Mouse (Mus musculus) adrenal gland, adult 18-20 months (tissue): ENCODE data around the gene Appl2. TPM values are rescaled to one million over a fixed set of nuclear protein-coding genes. Genes with fewer than 3 reads are reported as not detected.

Experiments
- DNase-seq, 2 experiments: peaks; one replicate each; pipeline ENCODE4 v3.0.0; 2021 to 2022; ENCODE audit warnings: low spot score in 2 of 2
- total RNA-seq, 2 experiments: library from RNA; stranded (reverse); gene quantifications; 1 replicate in 1 of 2; 2 replicates in 1 of 2; pipeline ENCODE4 v1.2.3; 2021

Gene Appl2
- total RNA-seq, 2 experiments from 2014 or later: 34.4 to 105 TPM

DNA sequence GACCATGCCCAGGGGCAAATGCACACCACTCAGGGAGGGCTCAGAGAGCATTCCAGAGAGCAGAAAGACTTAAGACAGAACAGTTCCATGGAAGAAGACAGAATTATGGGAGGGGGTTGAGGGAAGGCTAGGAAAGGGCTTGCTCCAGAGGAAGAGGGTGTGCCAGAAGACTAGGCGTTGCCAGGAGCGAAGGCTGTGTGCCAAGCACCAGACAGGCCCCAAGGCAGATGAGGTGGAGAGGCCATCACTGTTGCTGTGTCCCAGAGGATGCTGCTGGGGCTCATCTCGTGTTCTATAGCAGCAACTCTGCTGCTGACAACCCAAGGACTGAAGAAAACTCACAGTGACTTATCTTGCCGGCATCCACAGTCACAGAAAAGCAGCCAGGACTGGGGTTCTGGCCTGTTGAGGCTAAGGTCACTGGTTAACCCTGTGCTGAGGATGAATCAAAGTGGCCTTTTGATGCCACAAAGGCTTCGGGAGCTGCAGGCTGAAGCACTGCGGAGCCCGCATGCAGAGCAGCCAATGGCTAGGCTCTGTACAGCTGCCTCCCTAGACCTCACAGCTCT, 15.6 kb downstream of the Appl2 start:
- no peak for DNase-seq

DNA sequence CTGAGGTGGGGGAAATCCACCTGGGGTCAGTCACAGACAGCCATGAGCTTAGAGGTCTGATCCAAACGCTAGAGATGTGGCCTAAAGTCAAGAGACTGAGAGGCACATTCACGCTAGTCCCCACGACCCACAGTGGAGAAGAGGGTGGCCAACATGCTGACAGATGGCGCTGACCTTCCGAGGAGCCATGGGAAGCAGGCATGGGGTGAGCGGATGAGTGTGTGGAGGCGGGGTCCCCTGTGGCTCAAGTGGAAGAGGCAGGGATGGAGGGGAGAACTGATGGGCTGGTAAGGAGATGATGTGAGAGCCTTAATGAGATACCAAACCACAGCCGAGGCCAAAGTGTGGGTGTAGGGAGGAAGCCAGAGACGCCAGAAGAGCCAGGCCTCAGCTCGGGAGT, 16.8 kb downstream of the Appl2 start:
- no peak for DNase-seq

DNA sequence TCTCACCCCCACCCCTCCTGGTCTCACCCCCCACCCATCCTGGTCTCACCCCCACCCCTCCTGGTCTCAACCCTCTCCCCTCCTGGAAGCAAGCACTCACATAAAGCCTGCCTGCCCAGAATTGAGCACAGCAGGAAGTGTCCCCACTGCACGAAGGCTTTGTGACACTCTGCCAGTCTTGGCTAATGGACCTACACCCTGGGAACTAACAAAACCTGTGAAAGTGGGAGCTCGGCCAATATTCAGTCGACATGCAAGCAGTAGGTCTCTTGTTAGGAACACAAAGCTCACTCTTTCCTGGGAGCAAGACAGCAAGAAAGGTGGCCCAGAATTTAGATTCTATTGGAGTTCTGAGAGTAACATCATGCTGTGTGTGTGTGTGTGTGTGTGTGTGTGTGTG, 17.6 kb downstream of the Appl2 start:
- no peak for DNase-seq

DNA sequence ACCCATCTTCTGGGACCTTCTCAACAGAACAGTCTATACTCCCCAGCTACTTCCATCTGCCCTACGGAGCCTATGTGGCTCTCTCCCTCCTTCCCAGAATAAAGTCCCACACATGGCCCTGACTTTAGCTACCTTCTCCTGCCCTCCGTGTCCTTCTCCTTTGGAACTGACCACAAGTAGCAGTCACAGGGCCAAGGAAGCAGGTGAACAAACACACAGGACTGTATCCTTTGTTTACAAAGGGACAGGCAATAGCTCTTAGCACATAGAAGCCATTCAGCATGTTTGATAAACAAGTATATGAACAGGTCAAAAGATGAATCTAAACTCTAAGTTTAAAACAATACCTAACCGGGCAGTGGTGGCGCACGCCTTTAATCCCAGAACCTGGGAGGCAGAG, 18.7 kb downstream of the Appl2 start:
- DNase-seq: no peak

DNA sequence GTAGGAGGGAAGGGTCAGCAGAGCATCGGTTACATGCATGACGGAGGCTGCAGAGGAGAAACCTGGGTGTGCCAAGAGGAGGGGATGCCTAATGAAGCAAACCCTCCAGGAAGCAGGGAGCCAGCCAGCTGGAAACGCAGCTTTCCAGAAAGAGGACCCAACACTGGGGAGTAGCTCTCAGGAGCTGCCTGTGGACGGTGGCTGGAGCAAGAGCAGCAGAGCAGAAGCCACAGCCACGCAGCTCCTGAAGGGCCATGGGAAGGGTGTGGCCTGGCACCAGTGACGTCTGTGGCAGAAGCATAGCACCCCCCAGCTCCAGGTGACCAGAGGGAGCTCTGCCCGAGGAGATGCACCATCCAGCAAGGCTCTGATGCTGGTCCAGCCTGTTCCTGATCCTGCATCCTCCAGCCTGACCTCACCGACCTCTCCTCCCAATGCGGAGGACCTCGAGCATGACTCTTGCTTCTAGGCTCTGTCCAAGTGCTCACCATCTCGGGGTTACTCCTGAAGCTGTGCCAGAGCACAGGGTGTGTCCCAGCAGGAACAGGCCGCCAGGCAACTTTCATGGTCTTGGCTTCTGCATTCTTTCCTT, 19.3 kb downstream of the Appl2 start:
- no peak for DNase-seq

DNA sequence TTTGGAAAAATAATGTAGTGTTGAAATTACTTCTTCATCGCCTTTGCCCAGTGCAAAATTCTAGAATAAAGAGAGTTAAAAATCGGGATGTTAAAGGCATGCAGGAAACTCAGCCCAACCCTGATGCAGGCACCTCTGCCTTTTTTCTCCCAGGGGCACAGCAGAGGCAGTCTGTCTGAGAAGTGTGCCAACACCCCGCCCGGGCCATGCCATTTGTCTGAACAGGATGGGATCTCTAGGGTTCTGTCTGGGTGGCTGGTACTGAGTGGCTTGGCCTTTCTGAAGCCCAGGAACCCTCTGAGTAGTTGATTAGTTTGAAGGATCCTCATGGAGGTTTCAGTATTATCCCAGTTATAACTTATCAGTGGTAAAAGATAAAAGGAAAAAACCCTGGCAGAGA, 20.3 kb downstream of the Appl2 start:
- DNase-seq: no peak

DNA sequence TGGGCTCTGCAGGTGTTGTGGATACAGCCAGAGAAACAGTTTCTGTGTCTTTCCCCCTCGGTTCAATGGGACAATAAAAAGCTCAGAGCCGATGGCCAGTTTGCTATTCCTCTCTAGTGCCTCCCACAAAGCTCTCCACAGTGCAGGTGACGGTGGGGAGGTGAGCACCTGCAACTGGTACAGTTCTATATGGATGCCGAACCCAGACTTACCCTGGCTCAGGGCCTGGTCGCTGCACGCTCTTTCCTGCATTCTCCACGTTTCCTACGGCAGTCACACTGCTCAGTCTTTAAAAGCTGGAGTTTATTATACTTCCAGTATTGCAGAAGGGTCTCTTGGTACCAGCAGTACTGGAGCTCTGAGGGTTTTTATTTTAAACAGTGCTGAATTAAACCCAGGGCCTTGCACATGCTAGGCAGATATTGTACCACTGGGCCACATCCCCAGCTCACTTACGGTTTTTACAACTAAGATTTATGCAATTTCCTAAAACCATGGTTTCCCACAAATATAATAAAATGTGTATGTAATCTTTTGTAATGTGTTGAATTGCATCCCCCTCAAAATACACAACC, 21.3 kb downstream of the Appl2 start:
- DNase-seq: no peak

DNA sequence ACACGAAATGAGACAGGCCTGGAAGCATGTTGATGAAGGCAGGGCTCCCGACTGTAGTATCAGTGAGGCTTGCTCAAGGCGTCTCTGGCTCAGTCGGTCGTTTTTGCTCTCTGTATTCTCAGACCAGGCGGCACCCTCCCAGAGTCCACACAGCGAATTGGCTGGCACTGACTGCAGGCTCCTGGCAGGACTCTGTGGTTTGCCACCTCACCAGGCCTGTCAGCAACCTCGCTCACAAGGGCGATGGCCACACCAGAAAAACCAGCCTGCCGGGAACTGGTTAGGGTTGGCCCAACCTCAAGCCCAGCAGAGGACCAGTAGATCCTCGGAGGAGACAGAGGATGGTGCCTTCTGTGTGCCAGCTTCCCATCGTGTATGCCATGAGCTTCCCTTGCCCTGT, 23.7 kb downstream of the Appl2 start:
- no peak for DNase-seq

DNA sequence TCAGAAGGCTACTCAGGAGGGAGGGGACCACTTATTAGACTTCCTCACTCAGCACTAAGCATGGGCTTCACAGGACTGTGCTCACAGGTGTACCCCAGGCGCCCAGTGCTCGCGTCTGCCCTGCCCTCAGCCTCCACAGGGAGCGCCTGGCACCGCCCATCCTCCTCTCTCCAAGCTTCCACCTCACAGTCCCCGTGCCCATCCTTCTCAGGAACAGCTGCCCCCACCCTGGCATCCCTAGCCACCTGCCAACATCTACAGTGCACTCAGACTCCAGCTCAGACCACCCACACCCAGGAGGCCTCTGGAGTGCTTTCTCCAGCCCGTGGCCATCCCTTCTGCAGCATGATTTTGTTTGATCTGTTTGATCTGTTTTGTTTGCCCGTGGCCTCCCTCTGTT, 24.5 kb downstream of the Appl2 start:
- no peak for DNase-seq

DNA sequence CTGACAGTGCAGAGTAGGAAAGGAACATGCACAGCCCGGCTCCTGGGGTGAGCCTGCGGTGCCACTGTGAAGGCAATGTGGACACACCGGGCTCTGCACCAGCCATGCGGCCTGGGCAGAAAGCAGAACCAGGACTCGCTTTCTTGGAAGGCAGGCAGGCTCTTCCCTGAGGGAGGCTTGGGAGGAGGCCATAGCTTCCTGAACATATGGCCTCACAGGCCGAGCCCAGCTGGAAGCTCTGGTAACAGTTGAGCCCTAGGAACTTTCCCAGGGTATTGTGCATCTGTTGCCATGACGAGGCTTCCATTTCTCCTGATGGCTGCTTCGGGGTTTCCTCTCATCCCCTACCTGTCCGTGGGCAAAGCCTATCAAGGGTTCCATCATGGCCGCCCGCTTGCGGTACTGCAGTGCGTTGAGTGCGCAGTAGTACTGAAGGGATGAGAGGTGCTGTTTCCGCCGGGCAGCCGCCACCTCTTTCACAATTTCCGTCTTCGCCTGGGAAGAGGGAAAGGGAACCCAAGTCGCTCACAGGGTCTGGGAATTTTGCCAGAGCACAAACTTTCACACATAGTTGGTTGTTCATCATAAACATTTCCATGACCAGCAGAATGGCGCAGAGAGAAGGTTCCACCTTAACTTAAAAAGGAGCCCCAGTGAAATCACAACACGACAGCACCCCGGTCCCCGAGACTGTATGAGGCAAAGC, 28.0 kb downstream of the Appl2 start:
- no peak for DNase-seq

DNA sequence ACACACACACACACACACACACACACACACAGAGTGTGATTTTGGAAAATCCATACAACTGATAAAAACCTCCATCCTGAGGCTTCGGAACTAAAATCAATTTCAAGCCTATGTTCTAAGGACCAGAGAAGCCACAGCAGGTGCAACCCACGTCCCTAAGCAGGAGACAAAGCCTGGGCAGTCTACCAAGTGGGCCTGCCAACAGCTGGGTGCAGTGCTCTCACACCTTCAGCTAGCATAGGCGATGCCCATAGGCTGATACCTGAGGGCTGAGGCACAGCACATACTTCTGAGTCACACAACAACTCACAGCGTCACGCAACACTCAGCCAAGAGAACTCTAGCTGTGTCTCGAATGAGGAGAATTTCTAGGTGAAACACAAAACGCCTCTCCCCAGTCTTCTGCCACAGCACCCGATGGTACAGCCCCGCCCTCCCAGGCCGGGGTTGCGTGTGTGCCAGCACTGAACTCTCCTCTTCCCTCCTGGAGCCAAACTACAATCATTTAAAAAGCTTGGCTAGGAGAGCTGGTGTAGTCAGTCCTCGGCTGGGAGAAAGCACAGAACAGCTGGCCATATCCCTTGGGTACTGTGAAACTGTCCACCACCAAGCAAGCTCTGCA, 29.6 kb downstream of the Appl2 start:
- peak in 1 of 2 experiments; percentile 13 for DNase-seq

DNA sequence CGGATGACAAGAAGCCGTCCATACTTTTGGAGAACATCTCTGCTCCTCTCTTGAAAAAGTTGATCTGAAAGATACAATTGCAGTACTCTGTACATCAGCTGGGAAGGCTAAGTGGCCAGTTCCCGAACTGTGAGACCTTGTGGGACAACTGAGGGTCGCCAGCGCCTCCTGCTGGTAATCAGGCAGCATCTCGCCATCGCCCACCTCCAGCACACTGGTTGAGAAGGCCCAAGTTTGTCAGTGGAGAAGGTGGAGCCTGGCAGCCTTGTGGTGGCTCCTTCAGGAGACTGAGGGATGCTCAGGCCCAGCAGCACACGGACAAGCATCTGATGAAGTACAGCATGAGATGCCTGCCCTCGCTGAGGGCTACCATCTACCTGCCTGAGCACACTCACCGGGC, 31.2 kb downstream of the Appl2 start:
- peak in 1 of 2 experiments; percentile 38 for DNase-seq

DNA sequence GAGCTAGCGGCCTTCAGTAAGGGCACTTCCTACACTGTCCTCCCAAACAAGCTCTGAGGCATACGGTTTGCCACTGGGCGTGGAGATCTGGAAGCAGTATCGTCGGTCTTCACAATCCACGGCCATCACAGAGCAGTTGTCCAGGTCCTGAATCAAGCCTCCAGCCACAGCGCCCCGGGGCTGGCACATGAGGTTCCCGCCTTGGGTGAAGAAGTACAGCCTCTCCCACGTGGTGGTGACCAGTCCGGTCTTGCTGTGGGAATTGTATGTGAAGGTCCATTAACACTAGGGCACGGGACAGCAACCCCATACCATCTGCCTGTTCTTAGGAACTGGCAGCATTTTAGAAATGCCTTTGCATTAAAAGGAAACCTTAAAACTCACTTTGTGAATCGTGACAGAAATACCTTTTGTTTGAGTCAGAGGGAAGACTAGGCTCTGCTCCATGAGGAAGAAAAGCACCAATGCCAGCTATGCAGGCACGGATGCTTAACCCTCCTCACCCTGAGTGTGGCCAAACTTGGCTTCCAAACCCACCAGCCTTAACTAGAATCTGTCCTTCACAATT, 35.8 kb downstream of the Appl2 start:
- no peak for DNase-seq

DNA sequence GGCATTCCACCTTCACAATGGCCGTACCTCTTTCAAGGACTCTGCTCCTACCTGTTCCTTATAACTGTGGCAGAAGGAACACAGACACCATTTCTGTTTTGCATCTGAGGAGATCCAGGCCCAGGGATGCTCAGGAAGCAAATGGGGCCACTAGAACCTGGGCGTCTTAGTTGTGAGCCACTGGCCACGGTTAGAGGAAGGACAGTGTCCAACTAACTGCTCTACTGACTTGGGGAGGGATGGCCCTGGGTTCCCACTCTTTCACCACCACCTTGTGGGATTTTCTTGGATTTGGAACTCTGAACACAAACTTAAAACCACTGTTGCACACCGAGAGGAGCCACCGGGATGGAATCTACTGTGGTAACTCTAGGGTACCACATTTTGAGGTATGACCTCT, 36.7 kb downstream of the Appl2 start:
- DNase-seq: no peak

DNA sequence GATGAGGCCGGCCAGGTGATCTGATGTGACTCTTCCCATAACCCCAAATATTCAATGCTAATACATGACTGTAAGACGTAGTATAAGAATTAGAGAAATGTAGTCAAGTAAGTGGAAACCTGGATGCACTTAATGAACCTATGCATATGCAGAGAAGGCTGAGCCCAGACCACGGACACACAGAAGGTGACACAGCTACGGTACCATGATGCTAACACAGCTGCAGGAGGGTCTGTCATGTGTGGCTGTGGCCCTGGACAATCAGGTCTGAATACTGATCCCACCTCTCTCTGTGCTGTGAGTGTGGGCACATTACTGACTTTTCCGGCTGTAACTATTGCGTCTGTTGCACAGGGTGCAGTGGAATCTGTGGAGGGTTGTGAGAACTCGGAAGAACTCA, 38.0 kb downstream of the Appl2 start:
- DNase-seq: no peak

DNA sequence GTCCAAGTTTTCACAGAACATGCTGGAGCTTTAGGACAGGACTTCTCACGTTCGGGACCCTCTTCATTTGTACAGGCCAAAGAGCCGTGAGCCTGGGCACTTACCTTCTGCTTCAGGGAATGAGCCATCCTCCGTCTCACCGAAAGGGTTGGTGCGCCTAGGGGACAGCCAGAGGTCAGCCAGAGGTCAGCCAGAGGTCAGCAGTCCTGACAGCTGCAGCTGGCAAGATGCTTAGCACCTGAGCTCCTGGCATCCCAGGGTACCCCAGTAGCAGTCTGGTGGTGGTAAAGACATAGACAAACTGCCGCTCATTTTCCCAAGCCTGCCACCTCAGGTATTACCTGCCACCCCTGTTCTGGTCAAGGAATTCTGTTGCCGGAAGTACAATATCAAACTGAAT, 39.9 kb downstream of the Appl2 start:
- DNase-seq: no peak

DNA sequence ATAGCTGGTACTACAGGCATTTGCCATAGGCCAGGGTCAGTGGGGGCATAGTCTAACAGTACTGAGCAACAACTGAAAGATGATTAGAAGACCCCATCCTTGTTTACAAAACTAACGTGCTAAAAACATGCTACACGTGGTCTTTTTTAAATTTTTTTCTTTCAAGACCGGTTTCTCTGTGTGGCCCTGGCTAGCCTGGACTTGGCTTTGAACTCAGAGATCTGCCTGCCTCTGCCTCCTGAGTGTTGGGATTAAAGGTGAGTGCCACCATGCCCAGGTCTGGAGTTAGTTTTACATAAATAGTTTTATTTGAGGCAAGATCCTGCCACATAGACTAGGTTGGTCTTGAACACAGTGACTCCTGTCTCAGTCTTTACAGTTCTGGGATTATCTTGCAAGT, 41.4 kb downstream of the Appl2 start:
- no peak for DNase-seq

DNA sequence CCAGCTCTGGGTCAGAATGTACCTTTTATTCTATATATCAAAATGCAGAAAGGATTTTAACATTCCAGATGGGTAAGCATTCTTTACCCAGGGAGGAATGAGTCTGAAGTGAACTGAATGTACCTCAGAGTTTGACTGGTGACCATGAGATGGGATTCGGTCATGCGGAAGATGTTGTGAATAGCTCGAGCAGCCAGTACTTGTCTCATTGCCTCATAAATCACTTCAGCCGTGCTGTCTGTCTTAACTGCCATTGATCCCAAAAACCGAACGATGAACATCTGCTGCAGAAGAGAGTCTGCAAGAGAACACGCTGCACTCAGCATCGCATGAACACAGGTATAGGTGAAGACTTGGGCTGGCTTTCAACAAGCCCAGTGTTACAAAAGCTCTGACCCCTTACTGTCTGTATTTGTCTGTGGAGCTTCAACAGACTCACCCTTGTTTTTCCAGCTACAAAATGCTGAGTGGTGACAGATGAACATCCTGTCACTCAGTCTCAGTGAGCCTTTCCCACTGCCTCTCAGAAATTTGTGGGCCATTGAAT, 42.8 kb downstream of the Appl2 start:
- DNase-seq: no peak

DNA sequence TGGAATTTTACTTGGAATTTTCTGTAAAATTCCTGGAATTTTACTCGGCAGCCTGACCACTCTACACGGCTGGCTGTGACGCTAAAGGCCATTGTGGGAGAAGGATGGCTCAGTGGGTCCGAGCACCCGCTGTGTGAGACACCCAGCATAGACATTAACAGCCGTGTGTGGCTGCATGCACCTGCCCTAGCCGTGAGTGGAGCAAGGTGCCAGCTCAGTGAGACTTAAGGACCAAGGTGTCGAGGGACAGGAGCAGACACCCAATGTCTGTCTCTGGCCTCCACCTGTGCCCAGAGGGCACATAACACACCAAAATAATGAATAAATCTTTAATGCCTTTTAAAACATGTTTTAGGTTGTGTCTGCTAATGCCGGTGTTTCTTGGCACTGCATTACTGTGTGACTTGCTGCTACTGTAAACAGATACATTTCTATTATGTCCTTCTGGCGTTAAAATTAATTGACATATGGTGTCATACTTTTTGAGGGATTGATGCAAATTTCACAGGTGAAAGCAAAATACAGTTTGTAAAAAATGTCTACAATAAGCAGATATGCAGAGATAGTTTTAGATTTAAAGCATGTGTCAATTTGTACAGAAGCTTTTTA, 44.5 kb downstream of the Appl2 start:
- DNase-seq: no peak

DNA sequence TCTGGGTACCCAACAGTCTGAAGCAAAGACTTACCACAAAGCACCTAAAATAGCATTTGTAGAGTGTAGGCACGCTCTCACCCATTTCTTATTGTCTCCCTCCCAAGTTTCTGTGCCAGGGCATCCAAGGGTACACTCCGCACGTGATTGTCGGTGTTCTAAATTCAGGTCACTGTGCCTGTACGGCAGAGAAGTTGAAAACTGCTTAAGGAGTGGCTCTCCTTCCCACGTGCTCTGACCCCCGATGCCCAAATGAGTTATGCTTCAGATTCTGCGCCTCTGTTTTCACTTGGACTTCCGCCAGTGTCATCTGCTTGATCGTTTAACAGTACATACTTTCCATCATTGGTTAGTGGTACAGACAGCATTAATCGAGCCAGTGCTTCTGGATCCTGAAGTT, 47.9 kb downstream of the Appl2 start:
- no peak for DNase-seq

DNA sequence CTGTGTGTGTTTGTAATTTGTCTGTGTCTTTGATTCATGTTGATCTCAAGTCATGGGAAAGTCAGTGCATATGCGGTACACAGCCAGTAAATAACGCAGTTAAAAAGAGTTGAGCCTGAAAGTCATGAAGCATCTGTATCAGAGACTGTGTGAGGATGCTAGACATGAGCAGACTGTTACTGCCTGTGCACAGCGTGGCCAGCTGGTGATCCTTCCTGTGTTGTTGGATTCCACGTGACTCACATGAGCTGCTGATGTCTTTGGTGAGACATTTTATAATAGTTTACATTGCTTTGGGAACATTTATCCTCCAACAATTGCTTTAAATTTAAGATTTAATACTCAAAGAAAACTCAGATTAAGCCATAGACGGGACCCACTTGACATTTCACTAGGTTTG, 54.0 kb downstream of the Appl2 start:
- DNase-seq: no peak
